Mouse (Mus musculus): ENCODE measurements around the gene Olfr1062.
"Not testable (repeated sequence)": the region's sequence is repeated elsewhere in the genome, so short reads cannot be mapped to it uniquely, and the experiment has no call there.

DNA sequence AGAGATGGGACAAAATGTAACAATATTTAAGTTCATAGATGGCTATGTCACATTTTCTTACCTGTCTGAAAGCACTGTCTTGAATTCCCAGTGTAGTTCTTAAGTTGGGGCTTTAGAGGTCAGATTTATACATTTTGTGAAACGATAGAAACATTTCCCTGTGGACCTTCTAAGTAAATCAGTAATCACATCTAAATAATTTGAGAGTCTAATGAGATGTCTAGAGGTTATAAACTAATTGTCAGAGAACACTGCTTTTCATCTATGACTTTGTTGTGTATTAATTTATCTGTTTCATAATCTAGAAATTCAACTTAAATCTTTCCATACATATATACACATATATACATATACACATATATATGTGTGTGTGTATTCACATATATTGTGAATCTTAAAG, 23.9 kb upstream of the Olfr1062 start, which contains the start of gene Olfr1065:
- TF ChIP-seq CTCF, EP300 (IDR thresholded peaks at IDR 0.05; ENCODE audit: low read depth): not testable (repeated sequence)

Measured in heart, postnatal 0 days (tissue).